Mouse (Mus musculus): Measurements from ENCODE around the gene Stard7. TPM values are rescaled to one million over a fixed set of nuclear protein-coding genes. Genes with fewer than 3 reads are reported as not detected.
A peak's percentile ranks its signal among the peaks of the same experiment; 100 is the strongest.
"Not testable (repeated sequence)": the region's sequence is repeated elsewhere in the genome, so short reads cannot be mapped to it uniquely, and the experiment has no call there.

The Stard7 gene
- polyA plus RNA-seq, 1 experiment from 2014 or later, result 63.2 TPM

DNA sequence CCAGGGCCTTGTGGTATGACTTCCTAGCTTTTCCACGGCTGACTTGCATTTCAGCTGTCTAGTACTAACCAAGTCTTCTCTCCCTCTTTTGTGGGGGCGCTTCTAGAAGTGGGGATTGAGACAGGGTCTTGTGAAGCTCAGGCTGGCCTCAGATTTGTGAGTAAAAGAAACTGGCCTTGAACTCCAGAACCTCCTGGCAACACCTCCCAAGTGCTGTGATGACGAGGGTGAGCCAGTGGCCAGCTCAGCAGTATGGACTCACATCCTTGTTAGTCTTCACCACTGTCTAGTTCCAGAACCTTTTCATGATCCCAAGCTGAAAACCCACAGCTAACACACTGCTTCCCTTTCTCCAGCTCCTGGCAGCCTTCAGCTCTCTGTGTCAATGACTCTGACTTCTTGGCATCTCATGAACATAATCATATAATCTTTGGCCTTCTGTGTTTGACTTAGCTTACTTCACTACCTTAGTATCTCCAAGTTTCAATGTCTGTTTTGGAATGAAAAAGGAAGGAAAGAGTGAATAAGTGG lies 15.3 kb upstream of the Stard7 start:
- peaks cover 45% of the 10 kb centered on the region for H3K36me3 ChIP-seq
- no peak for ATAC-seq (ENCODE audit: insufficient number of reproducible peaks, low FRiP score, low TSS enrichment, low read depth)
- no peak overlapping the region for H3K9ac ChIP-seq
- H3K27ac ChIP-seq, result no peak overlapping the region
- no peaks in the 10 kb centered on the region for H3K9me3 ChIP-seq
- H3K4me2 ChIP-seq, result no peak overlapping the region
- 0 out of 2 replicates have a peak, but pooled peaks cover 6% of the 10 kb centered on the region for H3K4me1 ChIP-seq
- no peak overlapping the region for H3K4me3 ChIP-seq
- 83% methylated on average over 3 of the region's 3 CpGs for WGBS
- no peaks in the 10 kb centered on the region for H3K27me3 ChIP-seq

DNA sequence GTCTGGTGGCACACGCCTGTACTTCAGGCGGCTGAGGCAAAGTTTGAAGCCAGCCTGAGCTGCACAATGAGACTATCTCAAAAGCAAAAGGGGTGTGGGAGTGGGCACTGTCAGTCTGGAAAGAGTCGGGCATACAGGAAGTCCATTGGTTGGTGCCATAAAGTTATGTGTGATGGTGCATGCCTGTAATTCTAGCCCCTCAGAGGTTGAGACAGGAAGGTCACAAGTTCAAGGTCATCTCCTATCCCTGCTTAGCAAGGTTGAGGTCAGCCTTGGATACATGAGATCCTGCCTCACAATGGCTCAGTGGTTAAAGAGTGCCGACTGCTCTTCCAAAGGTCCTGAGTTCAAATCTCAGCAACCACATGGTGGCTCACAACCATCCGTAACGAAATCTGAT lies 14.7 kb upstream of the Stard7 start:
- Histone ChIP-seq H3K9me3 (no peaks in the 10 kb centered on the region), H3K36me3 (peaks cover 46% of the 10 kb centered on the region), H3K4me3 (no peak overlapping the region), H3K9ac (no peak overlapping the region), H3K27me3 (no peaks in the 10 kb centered on the region), H3K27ac (no peak overlapping the region), H3K4me1 (0 out of 2 replicates have a peak, but pooled peaks cover 4% of the 10 kb centered on the region), H3K4me2 (no peak overlapping the region)
- WGBS, result 81% methylated on average over 6 of the region's 6 CpGs
- no peak for ATAC-seq (ENCODE audit: insufficient number of reproducible peaks, low FRiP score, low TSS enrichment, low read depth)

DNA sequence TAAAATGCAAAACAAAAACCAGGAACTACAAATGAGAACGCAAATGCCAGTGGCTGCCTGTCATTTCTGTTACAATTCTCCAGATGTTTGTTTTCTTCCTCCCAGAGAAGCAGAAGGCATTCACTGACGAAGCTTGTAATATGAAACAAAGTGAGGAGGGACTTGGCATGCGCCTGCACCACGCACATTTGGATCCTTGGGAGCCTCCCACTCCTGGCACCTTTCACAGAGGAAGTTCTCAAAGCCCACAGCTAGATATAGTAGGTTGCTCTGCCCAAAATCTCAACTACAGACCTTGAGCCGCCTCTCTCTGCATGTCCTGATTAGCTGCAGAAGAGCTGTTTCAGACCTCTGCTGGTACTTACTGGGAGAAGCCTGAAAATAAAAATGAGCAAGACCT lies 10.7 kb upstream of the Stard7 start:
- H3K36me3 ChIP-seq, result peaks cover 40% of the 10 kb centered on the region
- 85% methylated on average over 5 of the region's 5 CpGs for WGBS
- no peaks in the 10 kb centered on the region for H3K9me3 ChIP-seq
- no peak overlapping the region for H3K4me3 ChIP-seq
- ATAC-seq (ENCODE audit: insufficient number of reproducible peaks, low FRiP score, low TSS enrichment, low read depth), result no peak
- H3K27me3 ChIP-seq, result no peaks in the 10 kb centered on the region
- no peak overlapping the region for H3K9ac ChIP-seq
- no peak overlapping the region for H3K27ac ChIP-seq
- H3K4me2 ChIP-seq, result no peak overlapping the region
- H3K4me1 ChIP-seq, result no peaks in the 10 kb centered on the region

DNA sequence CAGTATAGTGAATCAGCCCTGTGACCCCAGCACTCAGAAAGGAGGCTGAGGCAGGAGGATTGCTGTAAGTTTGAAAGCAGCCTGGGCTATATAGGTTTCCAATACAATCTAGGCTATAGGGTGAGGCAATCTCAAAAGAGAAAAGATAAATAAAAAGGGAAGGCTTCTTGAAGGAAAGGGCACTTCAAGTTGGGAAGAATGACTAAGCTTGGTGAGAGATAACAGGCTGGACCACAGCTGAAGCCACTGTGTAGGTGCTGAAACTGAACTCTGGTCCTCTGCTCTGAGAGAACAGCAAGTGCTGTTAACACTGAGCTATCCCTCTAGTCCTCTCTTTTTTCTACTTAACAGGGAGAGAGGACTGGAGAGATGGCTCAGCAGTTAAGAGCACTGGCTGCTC lies 7.5 kb upstream of the Stard7 start:
- ATAC-seq (ENCODE audit: insufficient number of reproducible peaks, low FRiP score, low TSS enrichment, low read depth), result no peak
- Histone ChIP-seq H3K9ac (no peak overlapping the region), H3K4me2 (no peak overlapping the region), H3K27me3 (no peaks in the 10 kb centered on the region), H3K4me3 (no peak overlapping the region), H3K36me3 (peaks cover 22% of the 10 kb centered on the region), H3K9me3 (no peaks in the 10 kb centered on the region), H3K27ac (no peak overlapping the region), H3K4me1 (no peaks in the 10 kb centered on the region)

DNA sequence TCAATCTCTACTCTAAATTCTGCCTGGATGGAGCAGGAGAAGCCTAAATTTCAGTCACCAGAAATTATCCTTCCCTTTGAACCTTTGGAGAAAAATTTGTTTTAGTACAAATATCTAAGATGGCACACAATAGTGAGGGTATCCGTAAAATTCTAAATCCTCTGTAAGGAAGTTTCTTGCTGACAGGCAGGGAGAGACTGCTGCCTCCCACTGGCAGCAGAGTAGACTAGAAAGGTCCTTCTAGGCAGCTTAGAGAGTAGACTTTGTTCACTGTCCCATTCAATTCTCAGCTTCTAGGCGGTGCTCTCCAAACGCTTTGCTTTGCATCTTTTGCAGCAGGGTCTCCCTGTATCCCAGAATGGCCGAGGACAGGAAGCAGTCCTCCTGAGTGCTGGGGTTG lies 2.2 kb upstream of the Stard7 start:
- no peak overlapping the region for H3K27ac ChIP-seq
- no peak overlapping the region for H3K4me3 ChIP-seq
- no peak overlapping the region for H3K9ac ChIP-seq
- H3K4me2 ChIP-seq, result no peak overlapping the region
- no peaks in the 10 kb centered on the region for H3K36me3 ChIP-seq
- no peak for ATAC-seq (ENCODE audit: insufficient number of reproducible peaks, low FRiP score, low TSS enrichment, low read depth)
- 54% methylated on average over 4 of the region's 4 CpGs for WGBS
- H3K9me3 ChIP-seq, result no peaks in the 10 kb centered on the region
- 0 out of 2 replicates have a peak, but pooled peaks cover 6% of the 10 kb centered on the region for H3K4me1 ChIP-seq
- H3K27me3 ChIP-seq, result no peaks in the 10 kb centered on the region

DNA sequence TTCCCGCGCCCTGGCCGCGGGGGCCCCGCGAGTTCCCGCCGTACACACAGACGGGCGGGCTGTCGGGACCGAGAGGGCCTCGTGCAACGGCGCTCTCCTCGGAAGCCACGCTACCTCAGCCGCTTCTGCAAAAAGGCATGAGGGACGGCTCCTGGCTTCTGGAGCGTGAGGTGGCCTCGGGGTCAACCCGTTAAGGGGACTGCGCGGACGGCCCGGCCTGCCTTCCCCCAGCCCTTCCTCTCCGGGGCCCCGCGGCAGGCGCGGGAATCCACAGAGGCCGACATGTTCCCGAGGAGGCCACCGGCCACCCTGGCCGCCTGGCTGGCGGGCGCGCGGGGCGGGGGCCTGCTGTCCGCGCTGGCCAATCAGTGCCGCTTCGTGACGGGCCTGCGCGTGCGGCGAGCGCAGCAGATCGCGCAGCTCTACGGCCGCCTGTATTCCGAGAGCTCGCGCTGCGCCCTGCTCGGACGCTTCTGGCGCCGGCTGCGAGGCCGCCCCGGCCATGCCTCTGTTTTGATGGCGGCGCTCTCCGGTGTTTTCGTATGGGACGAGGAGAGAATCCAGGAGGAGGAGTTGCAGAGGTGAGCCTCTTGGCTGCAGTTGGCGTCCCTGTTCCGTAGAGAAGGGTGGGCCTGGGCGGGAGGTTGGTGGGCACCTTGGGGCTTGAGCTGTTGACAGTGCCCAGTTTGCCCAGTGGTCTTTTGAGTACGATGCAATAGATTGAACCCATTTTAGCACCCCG lies 453 bp downstream of the Stard7 start:
- H3K9me3 ChIP-seq, result no peaks in the 10 kb centered on the region
- WGBS, result under 1% methylated on average over 72 of the region's 75 CpGs
- H3K27me3 ChIP-seq, result no peaks in the 10 kb centered on the region
- no peaks in the 10 kb centered on the region for H3K36me3 ChIP-seq
- peak overlapping the region; percentile 74 for H3K4me2 ChIP-seq
- 0 out of 2 replicates have a peak, but pooled peaks cover 10% of the 10 kb centered on the region for H3K4me1 ChIP-seq
- H3K9ac ChIP-seq, result peak overlapping the region; percentile 92
- ATAC-seq (ENCODE audit: insufficient number of reproducible peaks, low FRiP score, low TSS enrichment, low read depth), result peak; percentile 91
- peak overlapping the region; percentile 96 for H3K27ac ChIP-seq
- H3K4me3 ChIP-seq, result peak overlapping the region; percentile 98

DNA sequence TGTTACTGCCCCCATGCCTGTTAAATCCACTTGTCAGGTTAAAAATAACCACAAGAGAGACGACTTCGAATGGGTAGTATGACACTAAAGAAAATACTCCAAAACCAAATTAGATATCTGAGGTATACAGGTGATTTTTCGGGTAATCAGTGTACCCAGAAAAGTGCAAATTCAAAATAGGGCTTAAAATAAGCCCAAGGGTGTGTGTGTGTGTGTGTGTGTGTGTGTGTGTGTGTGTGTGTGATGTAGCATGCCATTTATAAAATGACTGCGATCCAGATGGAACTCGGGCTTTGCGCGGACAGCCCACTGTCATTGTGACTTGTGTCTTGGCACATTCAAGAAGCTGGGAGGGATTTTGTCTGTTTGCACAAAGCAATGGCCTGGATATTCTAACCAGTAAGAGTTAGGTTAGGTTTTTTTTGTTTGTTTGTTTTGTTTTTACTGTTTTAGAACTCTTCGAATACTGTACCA lies 1.1 kb downstream of the Stard7 start:
- no peaks in the 10 kb centered on the region for H3K9me3 ChIP-seq
- peak overlapping the region; percentile 98 for H3K4me3 ChIP-seq
- peak overlapping the region; percentile 96; the same call in 1 of the 2 replicates for H3K27ac ChIP-seq
- no peaks in the 10 kb centered on the region for H3K36me3 ChIP-seq
- H3K9ac ChIP-seq, result peak overlapping the region; percentile 92
- H3K4me1 ChIP-seq, result 0 out of 2 replicates have a peak, but pooled peaks cover 10% of the 10 kb centered on the region
- WGBS, result 8% methylated on average over 8 of the region's 8 CpGs
- ATAC-seq (ENCODE audit: insufficient number of reproducible peaks, low FRiP score, low TSS enrichment, low read depth), result no peak
- H3K27me3 ChIP-seq, result no peaks in the 10 kb centered on the region
- H3K4me2 ChIP-seq, result peak overlapping the region; percentile 74

DNA sequence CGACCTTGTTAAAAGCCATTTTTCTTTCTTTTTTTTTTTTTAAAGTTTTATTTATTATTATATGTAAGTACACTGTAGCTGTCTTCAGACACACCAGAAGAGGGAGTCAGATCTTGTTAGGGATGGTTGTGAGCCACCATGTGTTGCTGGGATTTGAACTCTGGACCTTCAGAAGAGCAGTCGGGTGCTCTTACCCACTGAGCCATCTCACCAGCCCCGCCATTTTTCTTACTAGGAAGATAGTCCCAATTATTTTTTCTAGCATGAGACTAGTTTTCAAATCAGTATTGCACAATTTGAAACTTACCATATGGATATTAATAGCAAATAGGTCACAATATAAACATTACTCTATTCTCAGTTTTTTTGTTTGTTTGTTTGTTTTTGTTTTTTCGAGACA lies 2.0 kb downstream of the Stard7 start:
- not testable (repeated sequence) for ATAC-seq (ENCODE audit: insufficient number of reproducible peaks, low FRiP score, low TSS enrichment, low read depth); H3K9ac ChIP-seq; H3K27me3 ChIP-seq; H3K27ac ChIP-seq; H3K36me3 ChIP-seq; H3K4me3 ChIP-seq; H3K9me3 ChIP-seq
- H3K4me1 ChIP-seq, result 0 out of 2 replicates have a peak, but pooled peaks cover 10% of the 10 kb centered on the region
- 91% methylated on average over 4 of the region's 4 CpGs for WGBS
- H3K4me2 ChIP-seq, result peak overlapping the region; percentile 74; the same call in 1 of the 2 replicates

DNA sequence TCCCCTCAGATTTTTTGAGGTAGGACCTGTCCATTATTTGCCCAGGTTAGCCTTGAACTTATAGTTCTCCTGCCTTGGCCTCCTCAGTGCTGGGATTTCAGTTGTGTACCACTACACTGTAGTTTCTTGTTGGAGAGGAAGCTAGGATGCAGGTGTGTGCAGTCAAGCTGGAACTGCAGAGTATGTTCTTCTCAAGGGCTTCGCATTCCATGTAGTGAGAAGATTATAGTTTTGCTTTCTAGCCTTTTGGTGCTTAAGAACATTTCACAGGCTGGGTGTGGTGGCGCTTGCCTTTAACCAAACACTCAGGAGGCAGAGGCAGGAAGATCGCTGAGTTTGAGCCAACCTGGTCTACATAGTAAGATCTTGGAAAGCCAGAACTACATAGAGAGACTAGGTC lies 2.8 kb downstream of the Stard7 start:
- Histone ChIP-seq H3K4me3 (no peak overlapping the region), H3K27me3 (no peaks in the 10 kb centered on the region), H3K4me2 (no peak overlapping the region), H3K4me1 (0 out of 2 replicates have a peak, but pooled peaks cover 10% of the 10 kb centered on the region), H3K36me3 (no peaks in the 10 kb centered on the region), H3K9me3 (no peaks in the 10 kb centered on the region), H3K27ac (no peak overlapping the region), H3K9ac (no peak overlapping the region)
- 98% methylated on average over 3 of the region's 3 CpGs for WGBS
- ATAC-seq (ENCODE audit: insufficient number of reproducible peaks, low FRiP score, low TSS enrichment, low read depth), result no peak

DNA sequence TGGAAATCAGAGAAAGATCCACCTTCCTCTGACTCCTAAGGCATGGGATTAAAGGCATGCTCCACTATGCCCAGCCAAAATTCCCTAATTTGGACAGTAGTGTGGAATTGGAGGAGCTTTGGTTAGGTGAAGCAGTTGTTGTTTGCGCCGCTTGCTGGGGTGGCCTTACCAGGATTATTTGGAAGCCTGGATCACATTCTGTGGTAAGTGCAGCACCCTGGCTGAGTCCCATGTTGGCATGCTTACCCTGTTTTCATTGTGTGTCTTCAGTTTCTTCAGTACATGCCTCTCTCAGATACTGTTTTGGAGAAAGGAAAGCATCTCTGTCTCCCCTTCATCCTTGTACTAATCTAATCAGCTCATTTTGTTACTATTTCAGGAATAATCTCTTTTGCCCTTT lies 4.6 kb downstream of the Stard7 start:
- H3K9ac ChIP-seq, result no peak overlapping the region
- 86% methylated on average over 2 of the region's 2 CpGs for WGBS
- H3K4me1 ChIP-seq, result 0 out of 2 replicates have a peak, but pooled peaks cover 8% of the 10 kb centered on the region
- no peak overlapping the region for H3K27ac ChIP-seq
- ATAC-seq (ENCODE audit: insufficient number of reproducible peaks, low FRiP score, low TSS enrichment, low read depth), result no peak
- no peaks in the 10 kb centered on the region for H3K36me3 ChIP-seq
- no peak overlapping the region for H3K4me3 ChIP-seq
- no peaks in the 10 kb centered on the region for H3K9me3 ChIP-seq
- H3K27me3 ChIP-seq, result no peaks in the 10 kb centered on the region
- no peak overlapping the region for H3K4me2 ChIP-seq

DNA sequence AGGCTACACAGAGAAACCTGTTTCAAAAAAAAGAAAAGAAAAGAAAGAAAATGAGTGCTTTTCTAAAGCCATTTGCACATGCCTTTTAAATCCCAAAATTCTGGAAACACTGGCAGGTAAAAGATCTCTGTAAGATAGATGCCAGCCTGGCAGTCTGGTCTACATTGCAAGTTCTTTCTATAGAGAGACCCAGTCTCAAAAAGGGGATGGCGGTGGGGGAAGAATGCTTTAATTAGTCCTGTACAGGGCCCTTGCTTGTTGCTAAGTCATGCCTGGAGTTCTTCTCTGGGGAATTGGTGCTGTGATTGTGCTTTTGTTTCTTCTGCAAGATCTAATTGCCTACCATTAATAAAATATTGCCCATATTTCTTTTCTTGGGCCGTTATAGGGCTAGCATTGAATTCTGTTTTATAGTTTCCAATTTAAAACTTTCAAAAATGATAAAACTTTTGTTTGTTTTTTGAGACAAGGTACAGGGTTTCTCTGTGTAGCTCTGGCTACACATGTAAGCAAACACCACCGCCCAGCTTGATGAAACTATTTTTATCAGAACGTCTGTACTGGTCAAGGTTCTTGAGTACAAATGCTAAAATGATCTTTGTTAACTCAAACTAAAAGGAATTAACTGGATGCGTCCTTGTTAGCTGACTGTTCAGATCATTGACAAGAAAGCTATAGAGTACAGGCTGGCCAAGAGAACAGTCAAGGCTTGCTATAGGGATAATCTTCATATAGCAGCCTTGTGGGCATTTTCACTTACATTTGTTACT lies 5.7 kb downstream of the Stard7 start:
- Histone ChIP-seq H3K27ac (no peak overlapping the region), H3K9me3 (no peaks in the 10 kb centered on the region), H3K9ac (no peak overlapping the region), H3K4me3 (no peak overlapping the region), H3K36me3 (no peaks in the 10 kb centered on the region), H3K4me2 (no peak overlapping the region), H3K27me3 (no peaks in the 10 kb centered on the region), H3K4me1 (0 out of 2 replicates have a peak, but pooled peaks cover 7% of the 10 kb centered on the region)
- ATAC-seq (ENCODE audit: insufficient number of reproducible peaks, low FRiP score, low TSS enrichment, low read depth), result no peak
- WGBS, result 76% methylated on average over 5 of the region's 5 CpGs

DNA sequence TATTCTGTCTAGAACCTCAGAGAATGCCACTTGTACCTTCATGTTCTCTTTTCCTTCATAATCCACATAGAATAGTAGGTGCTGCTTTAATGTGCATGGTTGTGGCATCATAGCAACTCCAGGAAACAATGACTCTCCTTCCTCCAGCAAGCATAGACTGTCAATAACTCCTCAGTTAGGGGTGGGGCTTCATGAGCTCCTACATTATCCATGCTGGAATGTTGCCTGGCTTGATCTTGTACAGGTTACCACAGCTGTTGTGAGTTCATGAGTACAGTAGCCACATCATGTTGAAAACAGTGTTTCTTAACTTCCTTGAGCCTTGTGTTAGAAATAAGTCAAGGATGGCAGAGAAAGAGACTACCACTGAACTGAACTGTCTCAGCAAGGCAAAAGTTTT lies 8.1 kb downstream of the Stard7 start:
- Histone ChIP-seq H3K9ac (no peak overlapping the region), H3K27me3 (no peaks in the 10 kb centered on the region), H3K36me3 (no peaks in the 10 kb centered on the region), H3K4me1 (0 out of 2 replicates have a peak, but pooled peaks cover 4% of the 10 kb centered on the region), H3K27ac (no peak overlapping the region), H3K4me3 (no peak overlapping the region), H3K9me3 (no peaks in the 10 kb centered on the region), H3K4me2 (no peak overlapping the region)
- no peak for ATAC-seq (ENCODE audit: insufficient number of reproducible peaks, low FRiP score, low TSS enrichment, low read depth)

Measured in limb, embryonic 15.5 days (tissue).